Mouse (Mus musculus) left cerebral cortex, adult 9 months (tissue): ENCODE results near the gene Mief2.
A peak's percentile ranks its signal among the peaks of the same experiment; 100 is the strongest.

Source experiments
- DNase-seq, 2 experiments: peaks; one replicate each; pipeline ENCODE4 v3.0.0; 2022; ENCODE audit warnings: low spot score in 2 of 2

Gene Mief2

DNA sequence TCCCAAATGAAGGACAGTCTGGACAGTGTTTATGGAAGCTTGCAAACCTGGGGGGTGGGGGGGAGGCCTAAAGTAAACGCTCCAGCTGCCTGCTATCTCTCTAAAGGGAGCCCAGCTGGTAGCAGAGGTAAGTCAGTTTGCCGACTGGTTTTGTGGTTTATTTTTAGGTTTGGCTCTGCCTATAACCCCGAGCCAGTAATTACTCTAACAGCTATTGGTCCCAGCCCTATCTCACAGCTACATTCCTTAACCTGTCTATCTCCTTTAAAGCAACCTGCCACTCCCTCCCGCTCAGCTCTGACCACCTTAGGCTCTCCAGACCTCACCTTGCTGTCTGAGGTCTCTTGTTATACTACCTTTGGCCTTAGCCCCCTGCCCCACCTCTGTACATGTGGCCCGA, 8.9 kb upstream of the Mief2 start:
- DNase-seq, result no peak

- peak in 1 of 2 experiments; percentile 70 for DNase-seq
Measured at GRCm38 (mm10) chr11:60726601-60727391, 1.4 kb upstream of the Mief2 start, which contains the start of gene Flii. TSS of gene Flii (minus strand) at chr11:60727263.

GRCm38 (mm10) chr11:60727392-60728140, 632 bp upstream of the Mief2 start:
- no peak for DNase-seq

DNA sequence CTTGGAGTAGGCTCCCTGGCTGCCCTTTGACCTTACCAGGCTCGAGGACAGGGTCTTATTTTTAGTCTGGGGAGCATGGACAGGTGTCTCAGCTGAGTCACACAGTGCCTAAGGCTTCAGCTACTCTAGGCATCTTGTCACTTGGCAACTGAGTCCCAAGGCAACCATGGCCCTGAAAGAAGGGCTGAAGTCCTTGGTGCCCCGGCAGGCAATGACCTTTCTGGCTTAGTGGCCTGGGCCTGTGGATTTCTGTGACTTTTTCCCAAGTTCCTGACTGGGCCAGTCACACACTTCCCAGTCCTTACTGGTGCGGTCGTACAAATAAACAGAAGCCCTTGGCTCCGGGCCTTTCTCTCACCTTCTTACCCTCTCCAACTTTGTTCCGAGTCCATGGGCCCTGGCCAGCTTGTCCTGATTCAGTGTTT, 1.0 kb downstream of the Mief2 start:
- peak in 1 of 2 experiments; percentile 2 for DNase-seq

- DNase-seq, result peak in 1 of 2 experiments; percentile 8
Measured at GRCm38 (mm10) chr11:60730169-60730568, 2.0 kb downstream of the Mief2 start.

DNA sequence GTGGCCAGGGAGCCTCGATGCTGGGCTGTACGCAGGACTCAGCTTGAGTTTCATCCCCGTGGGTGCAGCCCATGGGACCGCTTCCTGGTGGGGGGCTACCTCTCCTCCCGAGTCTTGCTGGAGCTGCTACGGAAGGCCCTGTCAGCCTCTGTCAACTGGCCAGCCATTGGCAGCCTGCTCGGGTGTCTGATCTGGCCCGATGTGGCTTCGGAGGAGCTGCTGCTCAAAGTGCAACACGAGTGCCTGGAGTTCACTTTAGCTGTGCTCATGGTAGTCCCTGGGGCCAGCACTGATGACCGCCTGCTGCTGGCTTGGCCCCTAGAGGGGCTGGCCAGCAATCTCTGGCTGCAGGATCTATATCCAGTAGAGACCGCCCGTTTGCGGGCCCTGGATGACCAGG, 3.1 kb downstream of the Mief2 start:
- no peak for DNase-seq

GRCm38 (mm10) chr11:60734206-60734605, 6.0 kb downstream of the Mief2 start:
- DNase-seq, result no peak

GRCm38 (mm10) chr11:60735191-60735590, 7.0 kb downstream of the Mief2 start:
- DNase-seq, result no peak

- DNase-seq, result no peak
Measured at GRCm38 (mm10) chr11:60736491-60736890, 8.3 kb downstream of the Mief2 start.

DNA sequence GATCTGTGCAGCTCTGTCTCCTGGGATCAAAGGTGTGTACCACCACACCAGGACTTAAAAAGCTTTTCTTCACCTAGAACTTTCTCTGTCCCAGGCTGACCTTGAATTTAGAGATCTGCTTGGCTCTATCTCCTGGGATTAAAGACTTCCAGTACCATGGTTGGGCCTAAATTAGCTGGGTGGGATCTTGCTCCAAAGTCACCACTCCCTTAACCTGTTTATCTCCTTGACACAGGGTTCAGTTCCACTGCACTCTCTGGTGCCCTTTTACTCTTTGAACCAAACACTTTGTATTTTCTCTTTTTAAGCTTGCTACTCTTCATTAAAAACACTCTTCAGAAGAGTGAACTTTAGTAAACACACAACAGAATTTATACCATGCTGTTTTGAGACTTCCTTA, 9.3 kb downstream of the Mief2 start:
- DNase-seq, result no peak

GRCm38 (mm10) chr11:60740321-60740720, 12.1 kb downstream of the Mief2 start:
- no peak for DNase-seq

- DNase-seq, result no peak
Measured at GRCm38 (mm10) chr11:60755570-60755969, 27.4 kb downstream of the Mief2 start.

GRCm38 (mm10) chr11:60761681-60762080, 33.5 kb downstream of the Mief2 start:
- no peak for DNase-seq

DNA sequence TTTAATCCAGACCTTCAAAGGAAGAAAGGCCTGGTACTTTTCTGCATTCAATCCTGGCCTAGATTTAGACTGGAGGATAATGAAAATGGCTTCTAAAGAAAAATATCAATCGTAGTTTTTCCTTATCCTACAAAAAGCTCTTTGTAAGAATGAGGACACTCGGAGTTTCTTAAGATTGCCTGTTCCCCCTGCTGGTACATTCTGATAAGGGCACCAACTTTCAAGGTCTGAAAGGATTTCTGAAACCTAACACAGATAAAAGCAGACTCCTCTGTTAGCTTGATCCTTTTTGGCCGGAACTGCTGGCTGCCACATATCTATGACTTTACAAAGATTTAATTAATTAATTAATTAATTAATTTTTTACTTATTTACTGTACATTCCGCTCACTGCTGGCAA, 38.8 kb downstream of the Mief2 start:
- no peak for DNase-seq

DNA sequence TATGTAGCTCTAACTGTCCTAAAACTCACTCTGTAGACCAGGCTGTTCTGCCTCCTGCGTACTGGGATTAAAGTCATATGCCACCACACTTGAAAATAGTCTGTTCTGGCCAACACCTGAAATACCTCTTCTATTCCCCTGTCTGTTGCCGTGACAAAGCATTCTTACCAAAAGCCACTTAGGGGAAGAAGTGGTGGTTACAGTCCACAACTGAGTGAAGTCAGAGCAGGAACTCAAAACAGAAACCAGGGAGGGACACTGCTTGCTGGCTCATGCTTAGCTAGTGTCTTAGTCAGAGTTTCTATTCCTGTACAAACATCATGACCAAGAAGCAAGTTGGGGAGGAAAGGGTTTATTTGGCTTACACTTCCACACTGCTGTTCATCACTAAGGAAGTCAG, 41.1 kb downstream of the Mief2 start:
- DNase-seq, result no peak

DNA sequence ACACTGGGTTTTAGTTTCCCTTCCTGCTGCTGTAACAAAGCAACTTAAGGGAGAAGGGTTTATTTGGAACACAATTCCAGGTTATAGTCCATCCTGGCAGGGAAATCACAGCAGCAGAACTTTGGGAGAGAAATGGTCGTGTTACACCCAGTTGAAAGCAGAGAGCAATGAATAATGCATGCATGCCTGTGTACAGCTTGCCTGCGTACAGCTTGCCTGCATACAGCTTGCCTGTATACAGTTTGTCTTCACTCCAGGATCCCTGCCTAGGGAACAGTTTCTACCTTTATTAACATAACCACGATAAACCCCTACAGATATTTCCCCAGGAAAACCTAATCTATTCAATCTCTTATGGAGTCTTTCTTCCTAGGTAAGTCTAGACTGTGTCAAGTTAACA, 42.6 kb downstream of the Mief2 start:
- no peak for DNase-seq

DNA sequence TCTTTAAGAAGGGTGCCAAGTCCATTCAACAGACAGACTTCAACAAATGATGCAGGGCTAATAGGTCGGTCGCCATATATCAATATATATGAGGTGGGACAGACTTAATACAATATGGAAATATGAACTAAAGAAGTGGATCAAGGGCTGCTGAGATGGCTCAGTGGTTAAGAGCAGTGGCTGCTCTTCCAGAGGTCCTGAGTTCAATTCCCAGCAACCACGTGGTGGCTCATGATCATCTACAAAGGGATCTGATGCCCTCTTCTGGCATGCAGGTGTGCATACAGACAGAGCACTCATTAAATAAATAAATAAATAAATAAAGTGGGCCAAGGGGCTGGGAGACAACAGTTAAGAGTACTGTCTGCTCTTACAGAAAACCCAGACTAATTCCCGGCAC, 44.0 kb downstream of the Mief2 start:
- DNase-seq, result no peak

DNA sequence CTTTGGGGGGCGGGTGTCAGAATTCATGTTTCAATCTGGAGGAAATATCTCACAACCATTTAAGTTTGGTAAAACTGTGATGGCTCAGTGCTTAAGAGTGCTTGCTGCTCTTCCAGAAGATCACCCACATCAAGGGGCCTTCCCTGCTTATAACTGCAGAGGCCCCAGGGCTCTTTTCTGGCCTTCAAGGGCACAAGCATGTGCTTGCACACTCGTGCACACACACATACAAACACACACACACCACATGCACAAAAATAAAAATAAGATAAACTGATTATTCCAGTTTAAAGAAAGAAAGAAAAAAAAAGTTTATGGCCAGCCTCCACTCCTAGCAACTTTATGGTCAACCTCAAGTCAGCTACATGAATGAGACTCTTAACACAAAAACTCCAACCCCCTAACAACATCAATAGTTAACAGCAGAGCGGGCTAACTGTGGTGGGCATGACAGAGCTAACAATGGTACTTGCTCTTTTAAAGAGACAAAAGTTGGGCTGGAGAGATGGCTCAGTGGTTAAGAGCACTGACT, 46.0 kb downstream of the Mief2 start:
- no peak for DNase-seq

GRCm38 (mm10) chr11:60774841-60775240, 46.6 kb downstream of the Mief2 start:
- DNase-seq, result no peak

GRCm38 (mm10) chr11:60775578-60775977, 47.4 kb downstream of the Mief2 start:
- DNase-seq, result no peak

DNA sequence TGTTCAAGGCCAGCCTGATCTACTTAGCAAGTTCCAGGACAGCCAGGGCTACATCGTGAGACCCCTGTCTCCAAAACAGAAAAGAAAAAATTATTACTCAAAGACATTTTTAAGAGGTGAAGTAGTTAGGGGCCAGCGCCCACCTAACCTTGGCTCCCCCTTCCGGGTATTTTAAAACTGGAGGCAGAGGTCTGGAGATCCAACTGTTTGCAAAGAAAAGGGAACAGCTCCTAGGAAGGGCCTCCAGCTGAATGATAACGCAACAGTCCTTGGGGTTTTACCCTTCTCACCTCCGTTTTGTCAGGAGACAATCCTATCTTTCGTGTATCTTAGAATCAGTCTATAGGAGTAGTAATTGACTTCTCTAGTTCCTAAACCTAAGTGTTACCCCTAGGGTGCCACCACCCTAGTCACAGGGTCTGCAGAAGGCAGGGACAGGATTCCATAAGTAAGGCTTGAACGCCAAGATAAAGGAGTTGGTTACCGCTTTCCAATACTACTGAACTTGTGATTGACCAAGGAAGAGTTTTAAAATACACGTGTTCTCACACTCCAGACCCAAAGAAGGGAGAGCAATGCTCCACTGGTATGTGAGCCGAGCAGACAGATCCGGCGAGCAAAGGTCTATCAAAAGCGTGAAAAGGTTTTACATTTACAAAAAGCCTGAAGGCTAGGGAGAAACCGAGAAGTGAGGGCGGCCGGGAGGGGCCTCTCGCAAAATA, 48.1 kb downstream of the Mief2 start:
- no peak for DNase-seq
